Mouse (Mus musculus): ENCODE data around the gene Tnfsfm13. TPM values are rescaled to one million over a fixed set of nuclear protein-coding genes. Genes with fewer than 3 reads are reported as not detected.

Tnfsfm13 gene
- polyA plus RNA-seq, 1 experiment from 2014 or later = 6.8 TPM

DNA sequence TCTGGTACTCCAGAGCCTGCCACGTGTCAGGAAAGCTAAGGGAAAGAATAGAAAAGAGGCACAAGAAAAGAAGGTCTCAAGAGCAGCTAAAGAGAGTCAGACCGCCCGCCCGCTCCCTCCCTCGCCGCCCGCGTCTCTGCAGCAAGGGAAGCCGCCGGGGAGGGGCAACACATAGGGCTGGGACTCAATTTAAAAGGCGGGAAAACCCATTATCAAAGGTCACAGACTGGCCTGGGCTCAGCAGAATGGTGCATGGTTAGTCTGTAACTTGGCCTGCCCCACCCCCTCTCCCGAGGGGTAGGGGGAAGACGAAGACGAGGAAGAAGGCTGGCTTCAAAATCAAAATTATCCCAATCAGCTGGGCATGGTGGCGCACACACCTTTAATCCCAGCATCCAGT is 22.8 kb upstream of the Tnfsfm13 start:
- Histone ChIP-seq H3K4me2 (ENCODE audit: low read length) (peak overlapping the region; percentile 42), H3K9me3 (ENCODE audit: control insufficient read depth, low read length) (no peaks in the 10 kb centered on the region), H3K4me3 (ENCODE audit: control insufficient read depth in 1 of 2, insufficient read depth in 1 of 2, low read depth in 1 of 2, low read length in 2 of 2) (no peak overlapping the region), H3K27me3 (ENCODE audit: control insufficient read depth, insufficient read depth, low read length) (no peaks in the 10 kb centered on the region), H3K27ac (replicated peaks in 1 of 2; ENCODE audit: control insufficient read depth in 1 of 2, insufficient read depth in 1 of 2, low read depth in 2 of 2, low read length in 2 of 2) (no peak overlapping the region), H3K4me1 (ENCODE audit: control insufficient read depth in 2 of 2, insufficient read depth in 2 of 2, low read length in 2 of 2) (peaks cover 2 to 12% of the 10 kb centered on the region in 2 experiments; a peak in 3 of 4 replicates), H3K36me3 (ENCODE audit: control insufficient read depth, insufficient read depth, low read length) (no peaks in the 10 kb centered on the region), H3K9ac (ENCODE audit: low read length) (0 out of 2 replicates have a peak overlapping the region, but pooled peaks have one; percentile 41)
- no peak for ATAC-seq (ENCODE audit: insufficient number of reproducible peaks, insufficient read depth, low FRiP score, low read depth)
- 30% methylated on average over 15 of the region's 15 CpGs for WGBS

DNA sequence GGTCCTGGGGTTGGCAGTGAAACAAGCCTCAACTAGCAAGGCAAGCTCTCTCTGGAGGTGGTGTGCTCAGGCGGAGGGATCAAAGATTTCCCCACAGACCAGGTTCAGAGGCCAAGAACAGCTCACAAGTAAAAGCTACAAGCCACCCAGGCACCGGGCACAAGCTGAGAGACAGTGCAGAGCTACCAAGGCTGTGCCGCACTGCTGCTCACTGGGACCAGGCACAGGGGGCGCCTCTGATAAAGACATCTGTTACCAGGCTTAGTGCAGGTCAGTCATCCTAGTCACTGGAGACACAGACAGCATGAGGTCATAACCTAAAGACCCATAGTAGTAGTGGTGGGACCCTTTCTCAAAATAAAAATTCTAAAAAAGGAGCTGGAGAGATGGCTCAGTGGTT is 21.1 kb upstream of the Tnfsfm13 start:
- WGBS = 70% methylated on average over 4 of the region's 4 CpGs
- Histone ChIP-seq H3K9me3 (ENCODE audit: control insufficient read depth, low read length) (no peaks in the 10 kb centered on the region), H3K27me3 (ENCODE audit: control insufficient read depth, insufficient read depth, low read length) (no peaks in the 10 kb centered on the region)

DNA sequence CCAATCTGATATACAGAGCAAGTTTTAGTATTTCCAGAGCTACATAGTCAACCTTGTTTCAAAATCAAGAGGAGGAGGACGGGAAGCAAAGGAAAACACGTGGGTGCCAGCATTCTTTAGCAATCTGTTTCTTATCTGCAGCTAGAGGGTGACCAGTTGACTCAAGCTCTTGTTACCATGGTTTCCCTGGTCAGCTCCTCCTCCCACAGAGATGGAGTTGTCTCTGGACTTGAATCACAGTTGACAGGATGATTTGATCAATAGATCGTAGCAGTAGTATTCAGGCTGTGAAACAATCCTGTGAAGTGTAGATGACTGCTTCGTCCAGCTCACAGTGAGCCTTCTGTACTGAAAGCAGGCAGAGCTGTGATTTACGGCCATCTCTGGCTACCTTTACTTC is 20.0 kb upstream of the Tnfsfm13 start:
- peaks cover 2 to 12% of the 10 kb centered on the region in 2 experiments; a peak in 3 of 4 replicates for H3K4me1 ChIP-seq (ENCODE audit: control insufficient read depth in 2 of 2, insufficient read depth in 2 of 2, low read length in 2 of 2)
- 17% methylated on average over 5 of the region's 5 CpGs for WGBS
- H3K27me3 ChIP-seq (ENCODE audit: control insufficient read depth, insufficient read depth, low read length) = no peaks in the 10 kb centered on the region
- H3K36me3 ChIP-seq (ENCODE audit: control insufficient read depth, insufficient read depth, low read length) = no peaks in the 10 kb centered on the region
- no peaks in the 10 kb centered on the region for H3K9me3 ChIP-seq (ENCODE audit: control insufficient read depth, low read length)
- H3K4me2 ChIP-seq (ENCODE audit: low read length) = peak overlapping the region; percentile 2; the same call in 1 of the 2 replicates
- H3K9ac ChIP-seq (ENCODE audit: low read length) = no peak overlapping the region
- no peak for ATAC-seq (ENCODE audit: insufficient number of reproducible peaks, insufficient read depth, low FRiP score, low read depth)
- peak overlapping the region in 1 of 2 experiments; percentile 11; a peak in 1 of 4 replicates for H3K27ac ChIP-seq (replicated peaks in 1 of 2; ENCODE audit: control insufficient read depth in 1 of 2, insufficient read depth in 1 of 2, low read depth in 2 of 2, low read length in 2 of 2)
- no peak overlapping the region for H3K4me3 ChIP-seq (ENCODE audit: control insufficient read depth in 1 of 2, insufficient read depth in 1 of 2, low read depth in 1 of 2, low read length in 2 of 2)

More for the DNA sequence above, 21.1 kb upstream of the Tnfsfm13 start:
- Histone ChIP-seq H3K36me3 (ENCODE audit: control insufficient read depth, insufficient read depth, low read length) (no peaks in the 10 kb centered on the region), H3K9ac (ENCODE audit: low read length) (no peak overlapping the region), H3K4me3 (ENCODE audit: control insufficient read depth in 1 of 2, insufficient read depth in 1 of 2, low read depth in 1 of 2, low read length in 2 of 2) (no peak overlapping the region), H3K4me2 (ENCODE audit: low read length) (no peak overlapping the region), H3K4me1 (ENCODE audit: control insufficient read depth in 2 of 2, insufficient read depth in 2 of 2, low read length in 2 of 2) (peaks cover 2 to 12% of the 10 kb centered on the region in 2 experiments; a peak in 3 of 4 replicates), H3K27ac (replicated peaks in 1 of 2; ENCODE audit: control insufficient read depth in 1 of 2, insufficient read depth in 1 of 2, low read depth in 2 of 2, low read length in 2 of 2) (no peak overlapping the region)
- no peak for ATAC-seq (ENCODE audit: insufficient number of reproducible peaks, insufficient read depth, low FRiP score, low read depth)

DNA sequence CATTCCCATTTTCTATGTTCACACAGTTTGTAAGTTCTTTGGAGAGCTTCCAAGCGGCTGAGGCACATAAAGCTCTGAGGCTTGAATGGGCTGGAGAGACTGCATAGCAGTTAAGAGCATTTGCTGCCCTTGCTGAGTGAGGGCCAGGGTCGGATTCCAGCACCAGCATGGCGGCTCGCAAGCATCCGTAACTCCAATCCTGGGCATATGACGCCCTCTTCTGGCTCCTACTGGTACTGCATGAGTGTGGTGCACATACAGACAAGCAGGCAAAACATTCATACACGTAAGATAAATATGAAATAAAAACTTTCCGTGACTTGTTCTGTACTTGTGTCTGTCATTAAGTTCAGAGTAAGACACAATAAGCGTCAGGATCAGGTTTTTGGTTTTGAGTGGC is 19.6 kb upstream of the Tnfsfm13 start:
- Histone ChIP-seq H3K4me3 (ENCODE audit: control insufficient read depth in 1 of 2, insufficient read depth in 1 of 2, low read depth in 1 of 2, low read length in 2 of 2) (no peak overlapping the region), H3K4me2 (ENCODE audit: low read length) (no peak overlapping the region; the same call in 1 of the 2 replicates), H3K27ac (replicated peaks in 1 of 2; ENCODE audit: control insufficient read depth in 1 of 2, insufficient read depth in 1 of 2, low read depth in 2 of 2, low read length in 2 of 2) (peak overlapping the region in 1 of 2 experiments; percentile 11; a peak in 1 of 4 replicates), H3K36me3 (ENCODE audit: control insufficient read depth, insufficient read depth, low read length) (no peaks in the 10 kb centered on the region), H3K4me1 (ENCODE audit: control insufficient read depth in 2 of 2, insufficient read depth in 2 of 2, low read length in 2 of 2) (peaks cover 2 to 12% of the 10 kb centered on the region in 2 experiments; a peak in 3 of 4 replicates), H3K9me3 (ENCODE audit: control insufficient read depth, low read length) (no peaks in the 10 kb centered on the region), H3K27me3 (ENCODE audit: control insufficient read depth, insufficient read depth, low read length) (no peaks in the 10 kb centered on the region), H3K9ac (ENCODE audit: low read length) (no peak overlapping the region)
- no peak for ATAC-seq (ENCODE audit: insufficient number of reproducible peaks, insufficient read depth, low FRiP score, low read depth)
- 62% methylated on average over 9 of the region's 9 CpGs for WGBS

DNA sequence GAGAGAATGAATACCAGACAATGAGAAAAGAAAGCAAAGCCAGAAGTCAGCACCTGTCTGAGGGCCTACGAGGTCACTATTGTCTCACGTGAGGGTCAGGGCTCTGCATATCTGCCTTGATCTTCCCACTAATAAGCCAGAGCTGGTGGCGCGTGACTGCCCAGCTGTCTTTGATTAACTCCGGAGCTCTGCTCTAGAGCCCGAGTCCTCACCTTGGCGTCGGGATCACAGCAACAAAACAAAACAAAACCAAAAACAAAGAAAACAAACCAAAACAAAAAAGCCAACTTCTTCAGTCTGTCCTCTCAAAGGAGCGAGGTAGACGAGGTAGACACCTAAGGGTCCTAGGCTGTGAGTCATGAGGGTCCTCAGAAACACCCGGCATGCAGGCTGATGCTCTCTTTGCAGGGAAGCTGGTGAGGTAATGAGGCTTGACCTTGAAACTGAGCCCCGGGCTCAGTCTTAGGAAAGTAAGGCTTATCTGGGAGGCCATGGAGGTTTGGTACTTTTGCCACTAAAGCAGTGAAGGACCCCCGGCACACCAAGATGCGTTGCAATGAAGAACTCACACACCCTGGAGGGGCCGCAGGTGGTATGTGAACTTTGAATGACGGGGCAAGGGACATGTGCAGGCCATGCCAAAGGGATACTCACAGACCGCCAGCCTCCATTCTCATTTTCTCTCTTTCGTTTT is 18.9 kb upstream of the Tnfsfm13 start:
- Histone ChIP-seq H3K9ac (ENCODE audit: low read length) (no peak overlapping the region), H3K4me1 (ENCODE audit: control insufficient read depth in 2 of 2, insufficient read depth in 2 of 2, low read length in 2 of 2) (peaks cover 2 to 12% of the 10 kb centered on the region in 2 experiments; a peak in 3 of 4 replicates), H3K9me3 (ENCODE audit: control insufficient read depth, low read length) (no peaks in the 10 kb centered on the region), H3K4me2 (ENCODE audit: low read length) (no peak overlapping the region), H3K27ac (replicated peaks in 1 of 2; ENCODE audit: control insufficient read depth in 1 of 2, insufficient read depth in 1 of 2, low read depth in 2 of 2, low read length in 2 of 2) (no peak overlapping the region), H3K36me3 (ENCODE audit: control insufficient read depth, insufficient read depth, low read length) (no peaks in the 10 kb centered on the region), H3K27me3 (ENCODE audit: control insufficient read depth, insufficient read depth, low read length) (no peaks in the 10 kb centered on the region), H3K4me3 (ENCODE audit: control insufficient read depth in 1 of 2, insufficient read depth in 1 of 2, low read depth in 1 of 2, low read length in 2 of 2) (no peak overlapping the region)
- no peak for ATAC-seq (ENCODE audit: insufficient number of reproducible peaks, insufficient read depth, low FRiP score, low read depth)
- 68% methylated on average over 18 of the region's 18 CpGs for WGBS

DNA sequence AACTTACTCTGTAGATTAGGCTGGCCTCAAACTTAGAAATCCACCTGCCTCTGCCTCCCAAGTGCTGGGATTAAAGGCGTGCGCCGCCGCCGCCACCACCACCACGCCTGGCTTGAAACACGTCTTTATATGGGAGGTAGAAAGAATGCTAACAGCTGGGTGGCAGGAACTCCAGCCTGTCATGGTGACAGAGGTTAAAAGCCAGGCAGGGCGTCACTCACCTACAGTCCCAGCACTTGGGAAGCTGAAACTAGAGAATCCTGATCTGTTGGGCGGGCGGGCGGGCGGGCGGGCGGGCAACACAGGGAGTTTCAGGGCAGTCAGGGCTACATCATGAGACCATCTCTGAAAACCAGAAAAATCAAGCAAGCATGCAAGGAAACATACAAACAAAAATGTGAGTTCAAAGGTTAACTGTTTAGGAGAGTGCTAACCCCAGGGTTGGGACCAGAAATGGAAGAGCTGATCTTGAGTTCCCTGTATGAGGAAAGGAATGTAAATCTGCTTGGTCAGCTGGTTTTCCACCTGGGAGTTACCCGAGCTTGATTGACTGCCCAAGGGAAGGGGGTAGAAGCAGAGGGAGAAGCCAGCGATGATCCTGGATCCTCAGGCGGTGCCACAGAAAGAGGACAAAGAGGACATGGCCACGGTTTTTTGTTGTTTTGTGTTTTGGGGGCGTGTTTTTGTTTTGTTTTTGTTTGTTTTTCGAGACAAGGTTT is 17.2 kb upstream of the Tnfsfm13 start:
- Histone ChIP-seq H3K27me3 (ENCODE audit: control insufficient read depth, insufficient read depth, low read length) (no peaks in the 10 kb centered on the region), H3K4me2 (ENCODE audit: low read length) (no peak overlapping the region), H3K9ac (ENCODE audit: low read length) (no peak overlapping the region), H3K36me3 (ENCODE audit: control insufficient read depth, insufficient read depth, low read length) (no peaks in the 10 kb centered on the region), H3K4me3 (ENCODE audit: control insufficient read depth in 1 of 2, insufficient read depth in 1 of 2, low read depth in 1 of 2, low read length in 2 of 2) (no peak overlapping the region), H3K9me3 (ENCODE audit: control insufficient read depth, low read length) (no peaks in the 10 kb centered on the region), H3K4me1 (ENCODE audit: control insufficient read depth in 2 of 2, insufficient read depth in 2 of 2, low read length in 2 of 2) (peaks cover 2 to 9% of the 10 kb centered on the region in 2 experiments; a peak in 3 of 4 replicates), H3K27ac (replicated peaks in 1 of 2; ENCODE audit: control insufficient read depth in 1 of 2, insufficient read depth in 1 of 2, low read depth in 2 of 2, low read length in 2 of 2) (no peak overlapping the region)
- no peak for ATAC-seq (ENCODE audit: insufficient number of reproducible peaks, insufficient read depth, low FRiP score, low read depth)
- 74% methylated on average over 20 of the region's 20 CpGs for WGBS

DNA sequence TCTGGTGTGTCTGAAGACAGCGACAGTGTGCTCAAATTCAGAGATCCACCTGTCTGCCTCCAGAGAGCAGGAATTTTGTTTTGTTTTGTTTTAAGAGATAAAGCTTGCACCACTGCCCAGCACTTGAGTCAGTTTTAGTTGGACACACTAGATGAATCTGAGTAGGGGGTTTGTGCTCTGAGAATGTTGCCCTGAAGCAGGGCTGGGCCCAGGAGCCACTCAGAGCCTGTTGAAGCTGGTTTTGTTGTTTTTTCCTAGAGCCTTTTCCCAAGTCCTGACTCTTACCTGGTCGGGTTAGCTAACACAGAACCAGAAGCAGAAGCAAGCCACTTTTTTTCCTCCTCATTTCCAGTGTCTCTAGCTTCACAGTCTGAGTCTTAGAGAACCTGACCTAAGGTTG is 15.2 kb upstream of the Tnfsfm13 start:
- 81% methylated on average over 2 of the region's 2 CpGs for WGBS
- Histone ChIP-seq H3K4me3 (ENCODE audit: control insufficient read depth in 1 of 2, insufficient read depth in 1 of 2, low read depth in 1 of 2, low read length in 2 of 2) (no peak overlapping the region), H3K4me1 (ENCODE audit: control insufficient read depth in 2 of 2, insufficient read depth in 2 of 2, low read length in 2 of 2) (peaks cover 2 to 7% of the 10 kb centered on the region in 2 experiments; a peak in 3 of 4 replicates), H3K27me3 (ENCODE audit: control insufficient read depth, insufficient read depth, low read length) (no peaks in the 10 kb centered on the region), H3K36me3 (ENCODE audit: control insufficient read depth, insufficient read depth, low read length) (no peaks in the 10 kb centered on the region), H3K4me2 (ENCODE audit: low read length) (no peak overlapping the region), H3K9me3 (ENCODE audit: control insufficient read depth, low read length) (no peaks in the 10 kb centered on the region), H3K9ac (ENCODE audit: low read length) (no peak overlapping the region), H3K27ac (replicated peaks in 1 of 2; ENCODE audit: control insufficient read depth in 1 of 2, insufficient read depth in 1 of 2, low read depth in 2 of 2, low read length in 2 of 2) (no peak overlapping the region)
- ATAC-seq (ENCODE audit: insufficient number of reproducible peaks, insufficient read depth, low FRiP score, low read depth) = no peak

All from heart, embryonic 14.5 days (tissue).